Mouse (Mus musculus) G1E (cell line): ENCODE measurements around the gene Cxcl14. TPM values are rescaled to one million over a fixed set of nuclear protein-coding genes. Genes with fewer than 3 reads are reported as not detected.

Experiments used
- ATAC-seq: 2 replicates; pipeline ENCODE4 v1.8.0; 2016; ENCODE audit warnings: mild to moderate bottlenecking; ENCODE audit not compliant: insufficient number of reproducible peaks, poor library complexity, low FRiP score, severe bottlenecking; ENCODE audit errors: extremely low read depth
- DNase-seq: peaks from one replicate; pipeline ENCODE4 v3.0.0; 2012; ENCODE audit warnings: low spot score
- H3K27me3 ChIP-seq: 2 replicates; pipeline ENCODE4 v1.6.1; 2012; ENCODE audit warnings: mild to moderate bottlenecking, low read length, inconsistent platforms; ENCODE audit not compliant: insufficient read depth
- H3K36me3 ChIP-seq: replicated peaks from 2 replicates; pipeline ENCODE3; 2012; ENCODE audit warnings: mild to moderate bottlenecking, inconsistent platforms
- H3K4me1 ChIP-seq: 2 replicates; pipeline ENCODE4 v1.6.1; 2012; ENCODE audit warnings: low read depth, low read length, inconsistent platforms, mixed read lengths; ENCODE audit not compliant: insufficient read depth
- H3K4me3 ChIP-seq: 2 replicates; pipeline ENCODE4 v1.5.1; 2012; ENCODE audit warnings: low read depth, mild to moderate bottlenecking, inconsistent platforms, low read length, moderate library complexity, mixed read lengths
- H3K9me3 ChIP-seq: replicated peaks from 2 replicates; pipeline ENCODE4 v1.6.1; 2012; ENCODE audit warnings: inconsistent platforms
- CTCF ChIP-seq: IDR thresholded peaks from 2 replicates; pipeline ENCODE4 v1.5.1; 2012; ENCODE audit warnings: low read depth, low read length, inconsistent platforms, mixed read lengths
- GATA1 ChIP-seq: IDR thresholded peaks from 2 replicates; pipeline ENCODE4 v1.6.1; 2012; ENCODE audit warnings: borderline replicate concordance, low read length, inconsistent platforms, mixed read lengths
- GATA2 ChIP-seq: IDR thresholded peaks from 2 replicates; pipeline ENCODE4 v1.6.1; 2012; ENCODE audit warnings: low read depth, low read length, inconsistent platforms, borderline replicate concordance
- POLR2AphosphoS5 ChIP-seq: IDR thresholded peaks from 2 replicates; pipeline ENCODE4 v1.6.1; 2012; ENCODE audit warnings: low read depth, low read length, inconsistent platforms; ENCODE audit not compliant: insufficient replicate concordance
- TAL1 ChIP-seq: conservative IDR thresholded peaks from 2 replicates; pipeline ENCODE4 v1.6.1; 2012; ENCODE audit warnings: low read depth, low read length, inconsistent platforms, mixed read lengths
- polyA plus RNA-seq: library from polyadenylated mRNA; stranded (reverse); fragments of >175 nt; gene quantifications from 2 replicates; pipeline ENCODE4 v1.2.3, GENCODE M21; 2012
- total RNA-seq, 2 experiments: library from RNA; stranded (forward) in 1 of 2; stranded (reverse) in 1 of 2; fragments of 200-1000 nt in 1 of 2; fragments of >200 nt in 1 of 2; fragmentation: Nextera tagmentation in 1 of 2; gene quantifications; 2 replicates each; pipeline ENCODE4 v1.2.3; 2014 to 2017

Gene Cxcl14
- total and polyA plus RNA-seq, 3 experiments = not detected

- no peaks in the 10 kb centered on the region for H3K4me1 ChIP-seq
- no peaks in the 10 kb centered on the region for H3K27me3 ChIP-seq
- no peak for DNase-seq
- ATAC-seq = no peak
- TF ChIP-seq GATA2 = no peak
- no peak for TF ChIP-seq CTCF
- no peak for TF ChIP-seq GATA1
- no peak for TF ChIP-seq POLR2AphosphoS5
- TF ChIP-seq TAL1 = no peak
- no peaks in the 10 kb centered on the region for H3K36me3 ChIP-seq
- H3K4me3 ChIP-seq = no peak overlapping the region
- H3K9me3 ChIP-seq = peaks cover 57% of the 10 kb centered on the region
Measured at GRCm38 (mm10) chr13:56266435-56266834, 29.9 kb downstream of the Cxcl14 start.

GRCm38 (mm10) chr13:56265661-56266060 is 30.7 kb downstream of the Cxcl14 start:
- Histone ChIP-seq H3K9me3 (peaks cover 55% of the 10 kb centered on the region), H3K4me3 (no peak overlapping the region), H3K36me3 (no peaks in the 10 kb centered on the region), H3K27me3 (no peaks in the 10 kb centered on the region), H3K4me1 (no peaks in the 10 kb centered on the region)
- TF ChIP-seq CTCF (no peak), TAL1 (no peak), GATA2 (no peak)
- no peak for ATAC-seq
- no peak for DNase-seq

- H3K36me3 ChIP-seq = no peaks in the 10 kb centered on the region
- H3K9me3 ChIP-seq = peaks cover 68% of the 10 kb centered on the region
- no peaks in the 10 kb centered on the region for H3K27me3 ChIP-seq
- ATAC-seq (no peak), DNase-seq (no peak)
- no peaks in the 10 kb centered on the region for H3K4me1 ChIP-seq
- no peak for TF ChIP-seq POLR2AphosphoS5
- TF ChIP-seq GATA2 = no peak
- TF ChIP-seq CTCF = no peak
- TF ChIP-seq TAL1 = no peak
- no peak overlapping the region for H3K4me3 ChIP-seq
Measured at GRCm38 (mm10) chr13:56262269-56262668, 34.1 kb downstream of the Cxcl14 start.

- no peak for ATAC-seq
- TF ChIP-seq TAL1 = no peak
- TF ChIP-seq GATA2 = no peak
- TF ChIP-seq POLR2AphosphoS5 = no peak
- no peak for TF ChIP-seq GATA1
- TF ChIP-seq CTCF = no peak
- Histone ChIP-seq H3K9me3 (peaks cover 64% of the 10 kb centered on the region), H3K27me3 (no peaks in the 10 kb centered on the region), H3K4me3 (no peak overlapping the region), H3K36me3 (no peaks in the 10 kb centered on the region), H3K4me1 (no peaks in the 10 kb centered on the region)
- DNase-seq = no peak
Measured at GRCm38 (mm10) chr13:56260344-56260780, 36.0 kb downstream of the Cxcl14 start.

- Histone ChIP-seq H3K4me1 (no peaks in the 10 kb centered on the region), H3K9me3 (peaks cover 67% of the 10 kb centered on the region), H3K36me3 (no peaks in the 10 kb centered on the region), H3K4me3 (no peak overlapping the region), H3K27me3 (no peaks in the 10 kb centered on the region)
- TF ChIP-seq GATA1 (no peak), TAL1 (no peak), POLR2AphosphoS5 (no peak), CTCF (no peak), GATA2 (no peak)
- ATAC-seq = no peak
- no peak for DNase-seq
Measured at GRCm38 (mm10) chr13:56259926-56260250, 36.5 kb downstream of the Cxcl14 start.

- Histone ChIP-seq H3K9me3 (peaks cover 68% of the 10 kb centered on the region), H3K4me3 (peak overlapping the region; percentile 33; the same call in 1 of the 2 replicates), H3K4me1 (no peaks in the 10 kb centered on the region), H3K27me3 (no peaks in the 10 kb centered on the region), H3K36me3 (no peaks in the 10 kb centered on the region)
- ATAC-seq (no peak), DNase-seq (no peak)
- TF ChIP-seq GATA2 = no peak
- TF ChIP-seq POLR2AphosphoS5 = no peak
- no peak for TF ChIP-seq GATA1
- TF ChIP-seq CTCF = no peak
- no peak for TF ChIP-seq TAL1
Measured at GRCm38 (mm10) chr13:56259021-56259925, 37.1 kb downstream of the Cxcl14 start.
